Mouse (Mus musculus) c-Kit-positive CD71-negative TER-119-negative erythroid progenitor cells, embryonic 14.5 days (primary cell): ENCODE measurements around the gene Tob2.
A peak's percentile ranks its signal among the peaks of the same experiment; 100 is the strongest.

Experiments used
- DNase-seq: peaks from one replicate; pipeline ENCODE4 v3.0.0-alpha.2; 2013; ENCODE audit warnings: low read depth

Gene Tob2

GRCm38 (mm10) chr15:81838554-81839235 lies 19.9 kb downstream of the Tob2 start:
- no peak for DNase-seq

GRCm38 (mm10) chr15:81836966-81837920 lies 21.4 kb downstream of the Tob2 start:
- DNase-seq = no peak

- no peak for DNase-seq
These were observed 22.3 kb downstream of the Tob2 start for GRCm38 (mm10) chr15:81836124-81836821.

- no peak for DNase-seq
These were observed 23.4 kb downstream of the Tob2 start for GRCm38 (mm10) chr15:81835007-81835880.

GRCm38 (mm10) chr15:81834171-81834841 lies 24.3 kb downstream of the Tob2 start:
- no peak for DNase-seq

GRCm38 (mm10) chr15:81833481-81833880 lies 25.1 kb downstream of the Tob2 start:
- no peak for DNase-seq

GRCm38 (mm10) chr15:81832219-81832618 lies 26.4 kb downstream of the Tob2 start:
- DNase-seq = no peak

- DNase-seq = peak; percentile 97
These were observed 27.3 kb downstream of the Tob2 start for GRCm38 (mm10) chr15:81831136-81831825.

- DNase-seq = no peak
These were observed 28.1 kb downstream of the Tob2 start for GRCm38 (mm10) chr15:81830530-81830929.

- DNase-seq = no peak
These were observed 29.4 kb downstream of the Tob2 start for GRCm38 (mm10) chr15:81829208-81829580.

GRCm38 (mm10) chr15:81828426-81829207 lies 30.0 kb downstream of the Tob2 start:
- DNase-seq = no peak

GRCm38 (mm10) chr15:81824832-81825231 lies 33.8 kb downstream of the Tob2 start:
- DNase-seq = no peak

- DNase-seq = no peak
These were observed 36.0 kb downstream of the Tob2 start for GRCm38 (mm10) chr15:81822631-81823030.

- DNase-seq = no peak
These were observed 40.2 kb downstream of the Tob2 start for GRCm38 (mm10) chr15:81818404-81818803.

GRCm38 (mm10) chr15:81814716-81815370 lies 43.8 kb downstream of the Tob2 start:
- no peak for DNase-seq

GRCm38 (mm10) chr15:81813986-81814705 lies 44.5 kb downstream of the Tob2 start:
- no peak for DNase-seq

GRCm38 (mm10) chr15:81812696-81813631 lies 45.6 kb downstream of the Tob2 start:
- DNase-seq = no peak
